ENCODE assay signal across 17 mouse cellular contexts in the genomic region with DNA sequence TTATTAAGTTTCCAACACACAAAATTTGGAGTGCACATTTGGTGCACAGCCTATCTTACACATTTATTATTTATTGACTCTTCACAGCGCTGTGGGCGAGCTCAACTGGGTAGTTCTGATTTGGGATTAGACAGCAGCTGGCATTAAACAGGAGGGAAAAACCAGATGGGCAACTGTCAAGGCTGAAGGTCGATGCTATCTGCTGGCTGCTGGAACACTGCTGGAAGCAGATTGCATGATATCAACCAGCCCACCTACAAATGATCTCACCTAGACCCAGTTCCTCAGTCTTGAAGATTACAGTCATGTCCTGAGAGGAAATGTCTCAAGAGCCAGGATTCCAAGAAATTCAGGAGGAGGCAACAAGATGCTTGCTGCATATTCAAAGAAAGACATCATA.
"Had no signal": no experiment of that assay in that cellular context is flagged by ENCODE, and none has a peak within 500 bp of the region (broad histone marks: within the 10 kb centered on the region; RNA-seq: fewer than 3 reads in every experiment).

No protein-coding gene starts in this region.

- H3K36me3 ChIP-seq: lung, embryonic 15.5 days; midbrain, embryonic 12.5 days; midbrain, embryonic 15.5 days; neural tube, embryonic 12.5 days; stomach, embryonic 15.5 days had no signal

- H3K4me1 ChIP-seq: lung, embryonic 15.5 days had no signal

- H3K9me3 ChIP-seq: lung, embryonic 15.5 days; megakaryocyte, embryonic 14.5 days; midbrain, embryonic 12.5 days; midbrain, embryonic 15.5 days; neural tube, embryonic 12.5 days; stomach, embryonic 15.5 days had no signal

- H3K27me3 ChIP-seq: lung, embryonic 15.5 days; midbrain, embryonic 12.5 days; midbrain, embryonic 15.5 days; neural tube, embryonic 12.5 days; stomach, embryonic 15.5 days had no signal

- H3K27ac ChIP-seq: lung, embryonic 15.5 days; macrophage; midbrain, embryonic 12.5 days; midbrain, embryonic 15.5 days; neural tube, embryonic 12.5 days; stomach, embryonic 15.5 days; stomach, postnatal 0 days had no signal

- DNase-seq: liver, postnatal 0 days; lung, adult 2 months; lung, postnatal 14 days; lung, postnatal 36 days; right cerebral cortex, postnatal 14 days; thymus, adult 2 months; thymus, postnatal 25 days; thymus, postnatal 4 days had no signal

- ATAC-seq: liver, postnatal 0 days; lung, postnatal 0 days; midbrain, embryonic 15.5 days had no signal

- H3K9ac ChIP-seq: liver, postnatal 0 days; lung, embryonic 15.5 days; midbrain, embryonic 12.5 days; midbrain, embryonic 15.5 days; neural tube, embryonic 12.5 days; stomach, embryonic 15.5 days had no signal

- H3K4me2 ChIP-seq: lung, embryonic 15.5 days; midbrain, embryonic 12.5 days; midbrain, embryonic 15.5 days; neural tube, embryonic 12.5 days; stomach, embryonic 15.5 days had no signal

- H3K4me3 ChIP-seq: lung, embryonic 15.5 days; megakaryocyte, embryonic 14.5 days; midbrain, embryonic 12.5 days; midbrain, embryonic 15.5 days; neural tube, embryonic 12.5 days; stomach, embryonic 15.5 days had no signal
